Mouse (Mus musculus): Measurements from ENCODE around the gene Pde10a. TPM values are rescaled to one million over a fixed set of nuclear protein-coding genes. Genes with fewer than 3 reads are reported as not detected.

The Pde10a gene
- total RNA-seq, 1 experiment from 2014 or later: 0.84 TPM

GRCm38 (mm10) chr17:8621906-8622305, 96.7 kb downstream of the Pde10a start:
- no peak for ATAC-seq (replicated peaks in 1 of 2; ENCODE audit: insufficient read depth in 1 of 2, low FRiP score in 2 of 2, low TSS enrichment in 1 of 2, low read depth in 1 of 2, poor library complexity in 2 of 2, severe bottlenecking in 2 of 2)

- ATAC-seq (replicated peaks in 1 of 2; ENCODE audit: insufficient read depth in 1 of 2, low FRiP score in 2 of 2, low TSS enrichment in 1 of 2, low read depth in 1 of 2, poor library complexity in 2 of 2, severe bottlenecking in 2 of 2): no peak
These were observed 101.2 kb downstream of the Pde10a start for GRCm38 (mm10) chr17:8626421-8626820.

GRCm38 (mm10) chr17:8631701-8632100, 106.5 kb downstream of the Pde10a start:
- ATAC-seq (replicated peaks in 1 of 2; ENCODE audit: insufficient read depth in 1 of 2, low FRiP score in 2 of 2, low TSS enrichment in 1 of 2, low read depth in 1 of 2, poor library complexity in 2 of 2, severe bottlenecking in 2 of 2): no peak

GRCm38 (mm10) chr17:8633596-8633995, 108.4 kb downstream of the Pde10a start:
- no peak for ATAC-seq (replicated peaks in 1 of 2; ENCODE audit: insufficient read depth in 1 of 2, low FRiP score in 2 of 2, low TSS enrichment in 1 of 2, low read depth in 1 of 2, poor library complexity in 2 of 2, severe bottlenecking in 2 of 2)

- peak in 1 of 2 experiments; percentile 57; a peak in 1 of 4 replicates for ATAC-seq (replicated peaks in 1 of 2; ENCODE audit: insufficient read depth in 1 of 2, low FRiP score in 2 of 2, low TSS enrichment in 1 of 2, low read depth in 1 of 2, poor library complexity in 2 of 2, severe bottlenecking in 2 of 2)
These were observed 109.3 kb downstream of the Pde10a start for GRCm38 (mm10) chr17:8634476-8634875.

GRCm38 (mm10) chr17:8636231-8636630, 111.1 kb downstream of the Pde10a start:
- no peak for ATAC-seq (replicated peaks in 1 of 2; ENCODE audit: insufficient read depth in 1 of 2, low FRiP score in 2 of 2, low TSS enrichment in 1 of 2, low read depth in 1 of 2, poor library complexity in 2 of 2, severe bottlenecking in 2 of 2)

- no peak for ATAC-seq (replicated peaks in 1 of 2; ENCODE audit: insufficient read depth in 1 of 2, low FRiP score in 2 of 2, low TSS enrichment in 1 of 2, low read depth in 1 of 2, poor library complexity in 2 of 2, severe bottlenecking in 2 of 2)
These were observed 111.5 kb downstream of the Pde10a start for GRCm38 (mm10) chr17:8636691-8637090.

- ATAC-seq (replicated peaks in 1 of 2; ENCODE audit: insufficient read depth in 1 of 2, low FRiP score in 2 of 2, low TSS enrichment in 1 of 2, low read depth in 1 of 2, poor library complexity in 2 of 2, severe bottlenecking in 2 of 2): no peak
These were observed 112.0 kb downstream of the Pde10a start for GRCm38 (mm10) chr17:8637181-8637580.

GRCm38 (mm10) chr17:8639703-8640380, 114.7 kb downstream of the Pde10a start:
- ATAC-seq (replicated peaks in 1 of 2; ENCODE audit: insufficient read depth in 1 of 2, low FRiP score in 2 of 2, low TSS enrichment in 1 of 2, low read depth in 1 of 2, poor library complexity in 2 of 2, severe bottlenecking in 2 of 2): no peak

GRCm38 (mm10) chr17:8640741-8641480, 115.7 kb downstream of the Pde10a start:
- peak; percentile 68 to 79 for ATAC-seq (replicated peaks in 1 of 2; ENCODE audit: insufficient read depth in 1 of 2, low FRiP score in 2 of 2, low TSS enrichment in 1 of 2, low read depth in 1 of 2, poor library complexity in 2 of 2, severe bottlenecking in 2 of 2)

- ATAC-seq (replicated peaks in 1 of 2; ENCODE audit: insufficient read depth in 1 of 2, low FRiP score in 2 of 2, low TSS enrichment in 1 of 2, low read depth in 1 of 2, poor library complexity in 2 of 2, severe bottlenecking in 2 of 2): no peak
These were observed 116.3 kb downstream of the Pde10a start for GRCm38 (mm10) chr17:8641491-8641890.

GRCm38 (mm10) chr17:8642356-8642755, 117.2 kb downstream of the Pde10a start:
- ATAC-seq (replicated peaks in 1 of 2; ENCODE audit: insufficient read depth in 1 of 2, low FRiP score in 2 of 2, low TSS enrichment in 1 of 2, low read depth in 1 of 2, poor library complexity in 2 of 2, severe bottlenecking in 2 of 2): no peak

- no peak for ATAC-seq (replicated peaks in 1 of 2; ENCODE audit: insufficient read depth in 1 of 2, low FRiP score in 2 of 2, low TSS enrichment in 1 of 2, low read depth in 1 of 2, poor library complexity in 2 of 2, severe bottlenecking in 2 of 2)
These were observed 122.2 kb downstream of the Pde10a start for GRCm38 (mm10) chr17:8647372-8647871.

- ATAC-seq (replicated peaks in 1 of 2; ENCODE audit: insufficient read depth in 1 of 2, low FRiP score in 2 of 2, low TSS enrichment in 1 of 2, low read depth in 1 of 2, poor library complexity in 2 of 2, severe bottlenecking in 2 of 2): no peak
These were observed 123.1 kb downstream of the Pde10a start for GRCm38 (mm10) chr17:8648310-8648709.

GRCm38 (mm10) chr17:8652681-8653262, 127.6 kb downstream of the Pde10a start:
- ATAC-seq (replicated peaks in 1 of 2; ENCODE audit: insufficient read depth in 1 of 2, low FRiP score in 2 of 2, low TSS enrichment in 1 of 2, low read depth in 1 of 2, poor library complexity in 2 of 2, severe bottlenecking in 2 of 2): no peak

GRCm38 (mm10) chr17:8657661-8658060, 132.5 kb downstream of the Pde10a start:
- no peak for ATAC-seq (replicated peaks in 1 of 2; ENCODE audit: insufficient read depth in 1 of 2, low FRiP score in 2 of 2, low TSS enrichment in 1 of 2, low read depth in 1 of 2, poor library complexity in 2 of 2, severe bottlenecking in 2 of 2)

GRCm38 (mm10) chr17:8658751-8659454, 133.7 kb downstream of the Pde10a start:
- no peak for ATAC-seq (replicated peaks in 1 of 2; ENCODE audit: insufficient read depth in 1 of 2, low FRiP score in 2 of 2, low TSS enrichment in 1 of 2, low read depth in 1 of 2, poor library complexity in 2 of 2, severe bottlenecking in 2 of 2)

GRCm38 (mm10) chr17:8666912-8667311, 141.7 kb downstream of the Pde10a start:
- ATAC-seq (replicated peaks in 1 of 2; ENCODE audit: insufficient read depth in 1 of 2, low FRiP score in 2 of 2, low TSS enrichment in 1 of 2, low read depth in 1 of 2, poor library complexity in 2 of 2, severe bottlenecking in 2 of 2): no peak

All from hematopoietic stem cell, adult 5-6 weeks (primary cell).